ENCODE assay signal across 10 mouse cellular contexts in genomic region chr11:75973988-75974387, GRCm38 (mm10). TPM values are rescaled to one million over a fixed set of nuclear protein-coding genes. Genes with fewer than 3 reads are reported as not detected.
A peak's percentile ranks its signal among the peaks of the same experiment; 100 is the strongest.
DNase-seq lines count a peak whose midpoint lies in the region; ATAC-seq and TF ChIP-seq lines count a peak whose summit lies in the region.
"Had no signal": no experiment of that assay in that cellular context is flagged by ENCODE, and none has a peak within 500 bp of the region (broad histone marks: within the 10 kb centered on the region; RNA-seq: fewer than 3 reads in every experiment).

No protein-coding gene starts in this region.

- peak; percentile 29 for DNase-seq in embryo, embryonic 10.5 days (ENCODE audit: low spot score)
- DNase-seq in embryo, embryonic 9.5 days (ENCODE audit: extremely low spot score): no peak
- DNase-seq in liver, adult 2 months (ENCODE audit: extremely low read depth, low read depth, low spot score): no peak
- DNase-seq in CH12.LX (ENCODE audit: extremely low read depth): peak; percentile 24
- peak; percentile 50 for DNase-seq in induced T-regulatory cell, adult 2 months (ENCODE audit: low read depth)
- no peak for DNase-seq in ovary, postnatal 36 days (ENCODE audit: low spot score)
- DNase-seq in layer of hippocampus, adult 11-12 months (ENCODE audit: low spot score): no peak
- DNase-seq: left cerebral cortex, postnatal 4 days had no signal

- H3K4me1 ChIP-seq in liver, adult 2 months (ENCODE audit: control insufficient read depth, insufficient read depth, low read length): no peaks in the 10 kb centered on the region
- H3K4me1 ChIP-seq in liver, embryonic 12.5 days: peaks cover 11% of the 10 kb centered on the region; the same call in 1 of the 2 replicates
- H3K4me1 ChIP-seq in CH12.LX (ENCODE audit: control insufficient read depth in 1 of 2, insufficient read depth in 2 of 2): peaks cover 0 to 11% of the 10 kb centered on the region in 2 experiments; a peak in 2 of 4 replicates

- H3K9ac ChIP-seq in liver, adult 2 months (ENCODE audit: low read depth, low read length): no peak overlapping the region
- H3K9ac ChIP-seq in liver, embryonic 12.5 days: no peak overlapping the region
- no peak overlapping the region for H3K9ac ChIP-seq in CH12.LX (ENCODE audit: insufficient read depth, low read depth)
- H3K9ac ChIP-seq: heart, embryonic 12.5 days had no signal

- H3K27ac ChIP-seq in liver, adult 2 months (replicated peaks; ENCODE audit: insufficient read depth, low read depth, low read length): no peak overlapping the region
- no peak overlapping the region for H3K27ac ChIP-seq in liver, embryonic 12.5 days
- H3K27ac ChIP-seq in CH12.LX (ENCODE audit: insufficient read depth, low read depth): no peak overlapping the region

- TF ChIP-seq POLR2A in liver, adult 2 months (IDR thresholded peaks at IDR 0.05; ENCODE audit: extremely low read depth, insufficient read depth, low read length): no peak
- no peak for TF ChIP-seq POLR2A in CH12.LX (IDR thresholded peaks at IDR 0.05; ENCODE audit: low read depth, low read length)

- peak; percentile 39 for TF ChIP-seq RAD21 in CH12.LX (IDR thresholded peaks at IDR 0.05; ENCODE audit: low read depth, low read length)

- dilution Hi-C loops in CH12.LX (cut with MboI; ENCODE audit: extremely low pct_ligation_motif_present, extremely low pct_unique_long_range_greater_than_20kb, low sequenced_read_pairs): no loop called here

- no peaks in the 10 kb centered on the region for H3K27me3 ChIP-seq in liver, adult 2 months (ENCODE audit: control insufficient read depth, insufficient read depth, low read length)
- peaks cover 39% of the 10 kb centered on the region for H3K27me3 ChIP-seq in liver, embryonic 12.5 days (replicated peaks)
- H3K27me3 ChIP-seq in CH12.LX (replicated peaks): peaks cover 33% of the 10 kb centered on the region

- no peaks in the 10 kb centered on the region for H3K79me2 ChIP-seq in liver, adult 2 months (ENCODE audit: control insufficient read depth, insufficient read depth, low read length)
- H3K79me2 ChIP-seq in CH12.LX (replicated peaks; ENCODE audit: control insufficient read depth, extremely low read depth, insufficient read depth, poor library complexity, severe bottlenecking): no peaks in the 10 kb centered on the region

- no peaks in the 10 kb centered on the region for H3K36me3 ChIP-seq in liver, adult 2 months (ENCODE audit: control insufficient read depth, insufficient read depth, low read length)
- no peaks in the 10 kb centered on the region for H3K36me3 ChIP-seq in liver, embryonic 12.5 days
- H3K36me3 ChIP-seq in CH12.LX (replicated peaks in 1 of 2; ENCODE audit: control insufficient read depth in 1 of 2, insufficient read depth in 1 of 2, low read length in 1 of 2): no peaks in the 10 kb centered on the region
- H3K36me3 ChIP-seq: heart, embryonic 12.5 days had no signal

- H3K4me3 ChIP-seq in liver, adult 2 months (ENCODE audit: insufficient read depth, low read depth, low read length): no peak overlapping the region
- no peak overlapping the region for H3K4me3 ChIP-seq in liver, embryonic 12.5 days
- no peak overlapping the region for H3K4me3 ChIP-seq in CH12.LX (replicated peaks in 1 of 3; ENCODE audit: low read depth in 2 of 3, low read length in 2 of 3, poor library complexity in 1 of 3)
- H3K4me3 ChIP-seq: heart, embryonic 12.5 days had no signal

- TF ChIP-seq EP300 in CH12.LX (IDR thresholded peaks at IDR 0.05; ENCODE audit: low read length): no peak

- no peak for ATAC-seq in liver, embryonic 12.5 days

- in situ Hi-C loops in CH12.LX (cut with MboI; ENCODE audit: low pct_ligation_motif_present, low pct_unique_long_range_greater_than_20kb, low sequenced_read_pairs): no loop called here

- WGBS in liver, adult 2 months: 100% methylated on average over 1 of the region's 1 CpGs
- WGBS in liver, embryonic 12.5 days (ENCODE audit: insufficient replicate concordance): 69% methylated on average over 1 of the region's 1 CpGs

- H3K9me3 ChIP-seq in liver, embryonic 12.5 days (replicated peaks): no peaks in the 10 kb centered on the region
- H3K9me3 ChIP-seq in CH12.LX (replicated peaks; ENCODE audit: low read length): peaks cover 4% of the 10 kb centered on the region

- TF ChIP-seq CTCF in liver, adult 2 months (IDR thresholded peaks at IDR 0.05; ENCODE audit: low read depth, low read length): peak; percentile 48
- TF ChIP-seq CTCF in CH12.LX (conservative IDR thresholded peaks at IDR 0.05 in 1 of 2, IDR thresholded peaks at IDR 0.05 in 1 of 2; ENCODE audit: low read depth in 2 of 2, low read length in 2 of 2): peak; percentile 43 to 59; a peak in 3 of 4 replicates

- H3K4me2 ChIP-seq in liver, embryonic 12.5 days: no peak overlapping the region
- no peak overlapping the region for H3K4me2 ChIP-seq in CH12.LX (ENCODE audit: insufficient read depth, low read depth, poor library complexity, severe bottlenecking)
- H3K4me2 ChIP-seq: heart, embryonic 12.5 days had no signal

TF ChIP-seq in CH12.LX, 34 proteins besides CTCF, POLR2A, EP300 and RAD21:
- no peak for TF ChIP-seq NELFE (IDR thresholded peaks at IDR 0.05; ENCODE audit: low read depth, low read length)
- TF ChIP-seq SMC3 (IDR thresholded peaks at IDR 0.05; ENCODE audit: low read depth, low read length): no peak

RNA-seq across cellular contexts. Expression of gene 1700016K19Rik, which starts 25.7 kb away (rescaled TPM):
- not detected in 2 replicates for total RNA-seq in liver, adult 2 months (2014; rRNA removed)
- polyA plus RNA-seq in liver, adult 2 months (2012; rRNA removed): 0.12 TPM in 1 of 2 replicates, not detected in the other
- polyA plus RNA-seq in liver, embryonic 12.5 days (2016; fragmentation: Nextera tagmentation; extraction: Ambion mirVana): not detected in 2 replicates
- total RNA-seq in CH12.LX (2012; rRNA removed): 0.76 TPM in 1 of 2 replicates, not detected in the other
- not detected in 2 replicates for total RNA-seq in CH12.LX (2014; rRNA removed)
- 0.53 TPM in 1 of 2 replicates, not detected in the other for polyA plus RNA-seq in CH12.LX (2012; ENCODE audit: insufficient read length, low read depth)

RNA-seq across cellular contexts. Expression of gene Rph3al, which starts 35.8 kb away (rescaled TPM):
- total RNA-seq in liver, adult 2 months (2014; rRNA removed): 1.3 and 1.7 TPM in 2 replicates
- 1.9 and 2.4 TPM in 2 replicates for polyA plus RNA-seq in liver, adult 2 months (2012; rRNA removed)
- 0.57 and 0.68 TPM in 2 replicates for polyA plus RNA-seq in liver, embryonic 12.5 days (2016; fragmentation: Nextera tagmentation; extraction: Ambion mirVana)
- total RNA-seq in CH12.LX (2012; rRNA removed) (0.21 and 0.34 TPM in 2 replicates), CH12.LX (2014; rRNA removed) (0.16 TPM in 1 of 2 replicates, not detected in the other)
- polyA plus RNA-seq in CH12.LX (2012; ENCODE audit: insufficient read length, low read depth): 0.39 and 0.55 TPM in 2 replicates

RNA-seq across cellular contexts. Expression of gene Rflnb, which starts 53.6 kb away (rescaled TPM):
- total RNA-seq in liver, adult 2 months (2014; rRNA removed): 0.37 and 0.67 TPM in 2 replicates
- polyA plus RNA-seq in liver, adult 2 months (2012; rRNA removed): 0.44 and 0.69 TPM in 2 replicates
- 4.5 and 4.8 TPM in 2 replicates for polyA plus RNA-seq in liver, embryonic 12.5 days (2016; fragmentation: Nextera tagmentation; extraction: Ambion mirVana)
- total RNA-seq in CH12.LX (2012; rRNA removed): 0.80 and 0.85 TPM in 2 replicates
- 0.19 and 0.26 TPM in 2 replicates for total RNA-seq in CH12.LX (2014; rRNA removed)
- polyA plus RNA-seq in CH12.LX (2012; ENCODE audit: insufficient read length, low read depth): 0.31 and 0.69 TPM in 2 replicates

Comparison
In these comparisons a context has a peak if more than half of its experiments do, and no peak if none do; other contexts are left out.
1. DNase-seq: peak in embryo, embryonic 10.5 days (single experiment), CH12.LX (single experiment) and induced T-regulatory cell, adult 2 months (single experiment); none in embryo, embryonic 9.5 days (single experiment), liver, adult 2 months (single experiment), ovary, postnatal 36 days (single experiment) and layer of hippocampus, adult 11-12 months (single experiment).